Mouse (Mus musculus) E14TG2a.4 (cell line): ENCODE results near the gene Med12l.

Experiments used
- CTCF ChIP-seq: conservative IDR thresholded peaks from 2 replicates; pipeline ENCODE4 v1.5.1; 2014; ENCODE audit warnings: low read length
- POU5F1 ChIP-seq: IDR thresholded peaks from 2 replicates; pipeline ENCODE4 v1.6.1; 2014; ENCODE audit warnings: low read length, borderline replicate concordance

DNA sequence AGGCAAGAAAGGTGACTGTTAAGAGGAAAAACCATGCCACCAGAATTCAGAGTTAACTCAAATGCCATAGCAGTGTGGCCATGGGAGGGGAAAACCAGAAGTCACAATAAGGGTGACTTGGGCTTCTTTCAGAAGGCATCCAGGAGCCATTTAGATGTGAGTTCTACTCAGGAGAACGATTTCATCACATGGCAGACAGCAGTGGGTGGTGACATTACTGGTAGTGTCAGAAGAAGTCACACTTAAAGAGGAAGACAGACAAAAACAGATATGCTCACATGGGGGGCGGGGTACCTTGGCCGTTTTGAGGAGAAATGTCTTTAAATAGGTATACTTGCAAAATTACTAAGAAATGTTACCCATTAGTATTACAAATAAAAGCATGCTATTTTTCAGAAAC lies 258.4 kb downstream of the Med12l start:
- TF ChIP-seq CTCF (no peak), POU5F1 (no peak)
